Mouse (Mus musculus) MEL (cell line): Measurements from ENCODE around the gene Sephs2. TPM values are rescaled to one million over a fixed set of nuclear protein-coding genes. Genes with fewer than 3 reads are reported as not detected.

ENCODE experiments used
- DNase-seq: peaks from one replicate; pipeline ENCODE4 v3.0.0; 2011; ENCODE audit warnings: low read depth, low spot score
- H3K27ac ChIP-seq: 2 replicates; pipeline ENCODE4 v1.5.1; 2012; ENCODE audit warnings: low read depth, mild to moderate bottlenecking, control low read depth, low read length, moderate library complexity; ENCODE audit not compliant: control insufficient read depth
- H3K27me3 ChIP-seq, 2 experiments: fragments of 150-350 bp in 1 of 2; sonication (generic) in 1 of 2; 2 replicates each; pipeline ENCODE4 v1.6.1; 2012; ENCODE audit warnings: low read length in 2 of 2, mild to moderate bottlenecking in 2 of 2, improper control_type of control experiment in 1 of 2, moderate library complexity in 1 of 2; ENCODE audit not compliant: insufficient read depth in 2 of 2, control insufficient read depth in 1 of 2
- H3K36me3 ChIP-seq, 2 experiments: 2 replicates each; pipeline ENCODE4 v1.6.1; 2012 to 2014; ENCODE audit warnings: low read length in 2 of 2, improper control_type of control experiment in 1 of 2, inconsistent platforms in 1 of 2, mild to moderate bottlenecking in 1 of 2; ENCODE audit not compliant: insufficient read depth in 2 of 2, control insufficient read depth in 1 of 2
- H3K4me1 ChIP-seq, 2 experiments: fragments of 150-350 bp in 1 of 2; sonication (generic) in 1 of 2; 2 replicates each; pipeline ENCODE4 v1.6.1; 2012; ENCODE audit warnings: low read length in 2 of 2, improper control_type of control experiment in 1 of 2, mild to moderate bottlenecking in 1 of 2; ENCODE audit not compliant: insufficient read depth in 2 of 2, control insufficient read depth in 1 of 2
- H3K4me3 ChIP-seq, 2 experiments: fragments of 150-350 bp in 1 of 2; sonication (generic) in 1 of 2; 2 replicates each; pipeline ENCODE4 v1.5.1; 2012; ENCODE audit warnings: low read depth in 2 of 2, low read length in 2 of 2, mild to moderate bottlenecking in 2 of 2, moderate library complexity in 2 of 2, control low read depth in 1 of 2, improper control_type of control experiment in 1 of 2; ENCODE audit not compliant: control insufficient read depth in 1 of 2, insufficient read depth in 1 of 2
- H3K79me2 ChIP-seq: 2 replicates; pipeline ENCODE4 v1.6.1; 2012; ENCODE audit warnings: mild to moderate bottlenecking, low read length, moderate library complexity; ENCODE audit not compliant: control insufficient read depth, poor library complexity, insufficient read depth
- H3K9ac ChIP-seq: 2 replicates; pipeline ENCODE4 v1.6.1; 2012; ENCODE audit warnings: low read depth, mild to moderate bottlenecking, control low read depth, low read length, moderate library complexity; ENCODE audit not compliant: control insufficient read depth, poor library complexity, severe bottlenecking
- H3K9me3 ChIP-seq: fragments of 150-350 bp; sonication (generic); replicated peaks from 2 replicates; pipeline ENCODE4 v1.6.1; 2012; ENCODE audit warnings: mild to moderate bottlenecking, low read length, improper control_type of control experiment, moderate library complexity; ENCODE audit not compliant: insufficient read depth
- CHD1 ChIP-seq: IDR thresholded peaks from 2 replicates; pipeline ENCODE4 v1.6.1; 2012; ENCODE audit warnings: low read depth, mild to moderate bottlenecking, inconsistent platforms, low read length, improper control_type of control experiment
- CHD2 ChIP-seq: IDR thresholded peaks from 2 replicates; pipeline ENCODE4 v1.6.1; 2011; ENCODE audit warnings: low read length, improper control_type of control experiment
- CTCF ChIP-seq, 3 experiments: IDR thresholded peaks in 2 of 3; conservative IDR thresholded peaks in 1 of 3; 2 replicates each; pipeline ENCODE4 v1.5.1; 2011 to 2012; ENCODE audit warnings: low read length in 3 of 3, low read depth in 2 of 3, mild to moderate bottlenecking in 2 of 3, improper control_type of control experiment in 1 of 3, inconsistent platforms in 1 of 3, mixed read lengths in 1 of 3, moderate library complexity in 1 of 3; ENCODE audit not compliant: control insufficient read depth in 1 of 3, insufficient read depth in 1 of 3, poor library complexity in 1 of 3, severe bottlenecking in 1 of 3
- ELF1 ChIP-seq: IDR thresholded peaks from 2 replicates; pipeline ENCODE4 v1.6.1; 2014; ENCODE audit warnings: low read depth, mild to moderate bottlenecking, inconsistent platforms, low read length, improper control_type of control experiment, moderate library complexity
- EP300 ChIP-seq, 2 experiments: IDR thresholded peaks; 2 replicates each; pipeline ENCODE4 v1.6.1; 2011; ENCODE audit warnings: improper control_type of control experiment in 2 of 2, low read length in 2 of 2, low read depth in 1 of 2, mild to moderate bottlenecking in 1 of 2
- ETS1 ChIP-seq: IDR thresholded peaks from 2 replicates; pipeline ENCODE4 v1.6.1; 2012; ENCODE audit warnings: low read depth, mild to moderate bottlenecking, inconsistent platforms, low read length, improper control_type of control experiment, moderate library complexity
- GABPA ChIP-seq: IDR thresholded peaks from 2 replicates; pipeline ENCODE4 v1.6.1; 2012; ENCODE audit warnings: low read depth, mild to moderate bottlenecking, inconsistent platforms, low read length, improper control_type of control experiment, moderate library complexity
- GATA1 ChIP-seq: IDR thresholded peaks from 2 replicates; pipeline ENCODE4 v1.6.1; 2011; ENCODE audit warnings: low read depth, low read length, improper control_type of control experiment
- HCFC1 ChIP-seq: IDR thresholded peaks from 2 replicates; pipeline ENCODE4 v1.6.1; 2012; ENCODE audit warnings: low read depth, mild to moderate bottlenecking, inconsistent platforms, low read length, improper control_type of control experiment, moderate library complexity
- JUND ChIP-seq: IDR thresholded peaks from 2 replicates; pipeline ENCODE4 v1.6.1; 2011; ENCODE audit warnings: low read depth, mild to moderate bottlenecking, improper control_type of control experiment, low read length
- KAT2A ChIP-seq: conservative IDR thresholded peaks from 2 replicates; pipeline ENCODE4 v1.6.1; 2012; ENCODE audit warnings: low read depth, low read length, improper control_type of control experiment, inconsistent platforms
- MAZ ChIP-seq: IDR thresholded peaks from 2 replicates; pipeline ENCODE4 v1.6.1; 2012; ENCODE audit warnings: low read depth, mild to moderate bottlenecking, inconsistent platforms, low read length, improper control_type of control experiment
- MEF2A ChIP-seq: IDR thresholded peaks from 2 replicates; pipeline ENCODE4 v1.6.1; 2014; ENCODE audit warnings: low read depth, mild to moderate bottlenecking, inconsistent platforms, low read length, improper control_type of control experiment; ENCODE audit not compliant: poor library complexity, insufficient replicate concordance, severe bottlenecking; ENCODE audit errors: extremely low read depth
- MXI1 ChIP-seq: IDR thresholded peaks from 2 replicates; pipeline ENCODE4 v1.6.1; 2011; ENCODE audit warnings: mild to moderate bottlenecking, low read depth, low read length, improper control_type of control experiment
- MYB ChIP-seq: IDR thresholded peaks from 2 replicates; pipeline ENCODE4 v1.6.1; 2011; ENCODE audit warnings: mild to moderate bottlenecking, low read depth, low read length, improper control_type of control experiment
- POLR2AphosphoS2 ChIP-seq: IDR thresholded peaks from 2 replicates; pipeline ENCODE4 v1.6.1; 2011; ENCODE audit warnings: low read length, improper control_type of control experiment
- POLR2AphosphoS5 ChIP-seq: IDR thresholded peaks from 2 replicates; pipeline ENCODE4 v1.6.1; 2012; ENCODE audit warnings: low read depth, borderline replicate concordance, mild to moderate bottlenecking, inconsistent platforms, low read length, moderate library complexity, mixed read lengths
- RAD21 ChIP-seq: IDR thresholded peaks from 2 replicates; pipeline ENCODE4 v1.6.1; 2011; ENCODE audit warnings: mild to moderate bottlenecking, low read depth, low read length, improper control_type of control experiment
- RCOR1 ChIP-seq: IDR thresholded peaks from 2 replicates; pipeline ENCODE4 v1.6.1; 2012; ENCODE audit warnings: low read depth, mild to moderate bottlenecking, inconsistent platforms, low read length, improper control_type of control experiment
- SIN3A ChIP-seq: IDR thresholded peaks from 2 replicates; pipeline ENCODE4 v1.6.1; 2012; ENCODE audit warnings: low read length, improper control_type of control experiment, inconsistent platforms
- SMC3 ChIP-seq: IDR thresholded peaks from 2 replicates; pipeline ENCODE4 v1.6.1; 2011; ENCODE audit warnings: low read depth, low read length, improper control_type of control experiment
- TAL1 ChIP-seq: IDR thresholded peaks from 2 replicates; pipeline ENCODE4 v1.6.1; 2012; ENCODE audit warnings: mild to moderate bottlenecking, inconsistent platforms, low read length, moderate library complexity, mixed read lengths
- TBP ChIP-seq: IDR thresholded peaks from 2 replicates; pipeline ENCODE4 v1.8.0; 2011; ENCODE audit warnings: low read depth, low read length, improper control_type of control experiment
- TCF12 ChIP-seq: IDR thresholded peaks from 2 replicates; pipeline ENCODE4 v1.6.1; 2014; ENCODE audit warnings: low read depth, mild to moderate bottlenecking, inconsistent platforms, low read length, improper control_type of control experiment, moderate library complexity
- UBTF ChIP-seq: IDR thresholded peaks from 2 replicates; pipeline ENCODE4 v1.6.1; 2012; ENCODE audit warnings: low read depth, mild to moderate bottlenecking, inconsistent platforms, low read length, improper control_type of control experiment, moderate library complexity, borderline replicate concordance; ENCODE audit not compliant: insufficient read depth
- USF1 ChIP-seq: IDR thresholded peaks from 2 replicates; pipeline ENCODE4 v1.6.1; 2014; ENCODE audit warnings: low read depth, mild to moderate bottlenecking, inconsistent platforms, low read length, improper control_type of control experiment, moderate library complexity
- ZKSCAN1 ChIP-seq: IDR thresholded peaks from 2 replicates; pipeline ENCODE4 v1.6.1; 2012; ENCODE audit warnings: low read depth, mild to moderate bottlenecking, inconsistent platforms, low read length, improper control_type of control experiment, moderate library complexity
- polyA plus RNA-seq, 2 experiments: library from polyadenylated mRNA; stranded (reverse) in 1 of 2; unstranded in 1 of 2; fragments of >175 nt in 1 of 2; fragments of >200 nt in 1 of 2; gene quantifications; 2 replicates each; pipeline versions ENCODE4 v1.2.1 to v1.2.4; 2012; ENCODE audit warnings: low replicate concordance in 2 of 2, low read depth in 1 of 2; ENCODE audit not compliant: insufficient read length in 2 of 2, insufficient read depth in 1 of 2, missing spikeins in 1 of 2
- total RNA-seq: library from RNA; depleted of rRNA; stranded (reverse); fragments of 300-350 nt; gene quantifications from 2 replicates; pipeline ENCODE4 v1.2.3, GENCODE M21; 2012

Gene Sephs2
- total and polyA plus RNA-seq, 3 experiments, result 109 to 182 TPM; not detected in 1

GRCm38 (mm10) chr7:127244658-127245510 is 29.0 kb downstream of the Sephs2 start:
- peaks cover 7 to 15% of the 10 kb centered on the region in 2 experiments for H3K36me3 ChIP-seq
- no peaks in the 10 kb centered on the region for H3K9me3 ChIP-seq
- no peaks in the 10 kb centered on the region for H3K27me3 ChIP-seq
- TF ChIP-seq GABPA (no peak), ELF1 (0 out of 2 replicates have a peak, but pooled peaks have one; percentile 7)
- H3K4me3 ChIP-seq, result peak overlapping the region; percentile 84 to 88
- peaks cover 4 to 14% of the 10 kb centered on the region in 2 experiments; a peak in 2 of 4 replicates for H3K4me1 ChIP-seq
- DNase-seq, result peak; percentile 38
- H3K9ac ChIP-seq, result peak overlapping the region; percentile 96
- H3K79me2 ChIP-seq, result peaks cover 17% of the 10 kb centered on the region
- H3K27ac ChIP-seq, result peak overlapping the region; percentile 81

DNA sequence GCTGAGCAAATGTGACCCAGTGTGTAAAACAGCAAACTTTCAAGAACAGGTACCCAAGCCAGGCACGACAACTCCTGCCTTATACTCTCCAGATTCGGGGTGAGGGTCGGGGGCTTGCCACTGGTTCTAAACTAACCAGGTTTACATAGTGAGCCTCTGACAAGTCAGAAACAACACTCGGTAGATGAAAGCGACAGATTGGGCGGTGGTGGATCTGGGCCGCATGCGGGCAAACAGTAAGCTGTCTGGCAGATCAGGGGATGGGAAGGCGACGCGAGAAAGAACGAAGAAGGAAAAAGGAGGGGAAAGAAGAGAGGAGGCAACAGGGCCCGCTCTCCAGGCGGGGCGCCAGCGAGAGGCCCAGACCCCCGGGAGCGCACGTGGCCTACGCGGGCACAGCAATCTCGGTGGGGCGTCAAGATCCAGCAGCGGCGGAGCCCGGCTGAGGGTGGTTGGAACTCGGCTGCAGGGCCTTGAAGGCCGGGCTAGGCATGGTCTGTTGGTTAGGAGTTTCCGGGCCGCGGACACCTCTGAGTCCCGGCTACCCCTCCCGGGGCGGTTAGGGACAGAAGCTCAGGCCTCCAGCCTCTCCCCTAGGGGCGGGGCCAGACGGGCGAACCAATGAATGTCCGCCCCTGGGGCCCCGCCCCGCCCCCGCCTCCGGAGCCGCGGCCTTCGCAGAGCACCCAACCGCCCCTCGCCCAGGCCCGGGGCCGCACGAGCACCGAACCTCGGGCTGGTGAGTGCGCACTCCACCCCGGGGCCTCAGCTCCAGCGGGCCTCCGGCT is 29.8 kb downstream of the Sephs2 start, which contains the start of gene Zfp771:
Gene Zfp771 (plus strand): TSS at position 405 of the 788 bp plus-strand sequence.
- peak; percentile 95 for DNase-seq
- Histone ChIP-seq H3K4me3 (peak within 1 kb of the TSS; percentile 84 to 88), H3K79me2 (peaks cover 17% of the 10 kb centered on the region), H3K36me3 (peaks cover 4 to 15% of the 10 kb centered on the region in 2 experiments), H3K9me3 (no peaks in the 10 kb centered on the region), H3K27me3 (no peaks in the 10 kb centered on the region), H3K27ac (peak within 1 kb of the TSS; percentile 97), H3K4me1 (peaks cover 4 to 14% of the 10 kb centered on the region in 2 experiments; a peak in 2 of 4 replicates), H3K9ac (peak within 1 kb of the TSS; percentile 96)
- no peak for TF ChIP-seq JUND
- TF ChIP-seq MAZ, result no peak
- no peak for TF ChIP-seq CHD2
- TF ChIP-seq TBP, result peak; percentile 75; the same call in 1 of the 2 replicates
- peak; percentile 91; the same call in 1 of the 2 replicates for TF ChIP-seq MXI1
- no peak for TF ChIP-seq MEF2A
- no peak for TF ChIP-seq TAL1
- peak; percentile 29 for TF ChIP-seq HCFC1
- 0 out of 2 replicates have a peak, but pooled peaks have one; percentile 37 for TF ChIP-seq UBTF
- no peak for TF ChIP-seq POLR2AphosphoS5
- TF ChIP-seq EP300 (IDR thresholded peaks at IDR 0.05; ENCODE audit: low read depth in 1 of 2, low read length in 2 of 2), result no peak; a peak in 1 of 4 replicates
- TF ChIP-seq SIN3A, result no peak; the same call in 1 of the 2 replicates
- no peak for TF ChIP-seq GABPA
- TF ChIP-seq TCF12, result peak; percentile 55
- peak; percentile 78 for TF ChIP-seq POLR2AphosphoS2
- peak; percentile 62 for TF ChIP-seq USF1
- TF ChIP-seq CTCF (IDR thresholded peaks at IDR 0.05 in 2 of 3, conservative IDR thresholded peaks at IDR 0.05 in 1 of 3; ENCODE audit: control insufficient read depth in 1 of 3, insufficient read depth in 1 of 3, low read depth in 2 of 3, low read length in 3 of 3, poor library complexity in 1 of 3, severe bottlenecking in 1 of 3), result peak in 1 of 3 experiments; percentile 7; a peak in 1 of 6 replicates
- 0 out of 2 replicates have a peak, but pooled peaks have one; percentile 1 for TF ChIP-seq CHD1
- TF ChIP-seq ZKSCAN1, result no peak
- TF ChIP-seq KAT2A, result no peak; the same call in 1 of the 2 replicates
- TF ChIP-seq RAD21, result no peak
- no peak for TF ChIP-seq SMC3
- no peak for TF ChIP-seq RCOR1
- TF ChIP-seq ETS1, result peak; percentile 12; the same call in 1 of the 2 replicates
- TF ChIP-seq ELF1, result no peak; the same call in 1 of the 2 replicates
- TF ChIP-seq GATA1, result no peak
- TF ChIP-seq MYB, result no peak
